Mouse (Mus musculus) forebrain, embryonic 16.5 days (tissue): ENCODE data around the gene Gm28047. TPM values are rescaled to one million over a fixed set of nuclear protein-coding genes. Genes with fewer than 3 reads are reported as not detected.

ENCODE experiments used
- ATAC-seq: fragments of 200-750 bp; cut with Nextera tagmentation; 2 replicates; pipeline ENCODE4 v1.8.0; 2017; ENCODE audit warnings: mild to moderate bottlenecking, moderate library complexity
- H3K27ac ChIP-seq: fragments of 300-500 bp; sonication (generic); 2 replicates; pipeline ENCODE4 v1.5.1; 2014; ENCODE audit warnings: low read length, control low read depth
- H3K27me3 ChIP-seq: fragments of 300-500 bp; sonication (generic); replicated peaks from 2 replicates; pipeline ENCODE4 v1.6.1; 2014; ENCODE audit warnings: low read length; ENCODE audit not compliant: control insufficient read depth, insufficient read depth
- H3K36me3 ChIP-seq: fragments of 300-500 bp; sonication (generic); 2 replicates; pipeline ENCODE4 v1.6.1; 2014; ENCODE audit not compliant: control insufficient read depth, insufficient read depth
- H3K4me1 ChIP-seq: fragments of 300-500 bp; sonication (generic); replicated peaks from 2 replicates; pipeline ENCODE4 v1.6.1; 2014; ENCODE audit warnings: low read length; ENCODE audit not compliant: control insufficient read depth, insufficient read depth
- H3K4me2 ChIP-seq: fragments of 300-500 bp; sonication (generic); 2 replicates; pipeline ENCODE4 v1.6.1; 2014; ENCODE audit warnings: mild to moderate bottlenecking, low read length, control low read depth
- H3K4me3 ChIP-seq: fragments of 300-500 bp; sonication (generic); replicated peaks from 2 replicates; pipeline ENCODE4 v1.5.1; 2014; ENCODE audit warnings: mild to moderate bottlenecking, low read length, control low read depth
- H3K9ac ChIP-seq: fragments of 300-500 bp; sonication (generic); replicated peaks from 2 replicates; pipeline ENCODE4 v1.6.1; 2014; ENCODE audit warnings: low read depth, low read length, control low read depth
- H3K9me3 ChIP-seq: fragments of 300-500 bp; sonication (generic); 2 replicates; pipeline ENCODE4 v1.6.1; 2016; ENCODE audit warnings: low read length; ENCODE audit not compliant: control insufficient read depth
- WGBS: fragments of 180-500 bp; shearing (Covaris S2); extraction: QIAGEN DNeasy Blood & Tissue Kit; methylation state at CpG from one replicate; pipeline ENCODE4 v1.1.7; 2014; 5-methylcytosine and 5-hydroxymethylcytosine counted together
- polyA plus RNA-seq: library from polyadenylated mRNA; unstranded; fragments of >200 nt; fragmentation: Nextera tagmentation; extraction: Ambion mirVana; gene quantifications from 2 replicates; pipeline ENCODE4 v1.2.1, GENCODE M21; 2015

Gene Gm28047
- not detected in 2 replicates for polyA plus RNA-seq

DNA sequence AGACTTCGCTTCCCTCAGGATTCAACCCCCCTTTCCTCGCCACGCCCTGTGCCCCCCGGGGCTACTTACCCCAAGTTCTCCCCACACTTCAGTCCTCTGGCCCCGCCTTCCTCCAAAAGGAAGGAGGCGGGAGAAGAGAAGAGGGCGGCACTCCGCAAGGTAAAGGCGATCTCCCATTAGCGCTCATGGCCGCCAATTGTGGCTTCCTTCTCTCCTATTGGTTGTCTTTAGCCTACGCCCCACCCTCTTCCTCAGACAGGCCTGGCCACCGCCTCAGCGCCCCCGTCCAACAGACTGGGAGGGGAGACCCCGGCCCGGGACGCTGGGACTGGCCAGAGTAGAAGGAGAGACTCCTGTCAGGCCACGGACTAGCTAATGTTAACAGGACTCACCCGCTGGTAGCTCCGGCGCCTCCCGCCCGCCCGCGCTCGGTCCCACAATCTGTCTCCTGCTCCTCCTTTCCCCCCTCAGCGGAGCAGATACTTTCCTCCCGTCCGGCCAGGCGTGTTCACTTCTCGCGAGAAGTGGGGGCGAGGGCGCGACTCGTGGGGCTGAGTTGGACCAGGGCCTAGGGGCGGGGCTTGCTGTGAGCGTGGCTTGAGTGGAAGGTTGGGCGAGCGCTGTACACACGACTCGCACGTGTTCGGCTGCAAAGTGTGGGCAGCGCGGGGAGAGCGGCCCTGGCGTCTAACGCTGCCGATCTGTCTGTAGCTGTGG lies at the start of gene Gm28047, which contains the start of gene Atf7:
Gm28047 (minus strand) TSS at position 98 of the 717 bp plus-strand sequence.
Atf7 (minus strand) TSS at position 495 of the 717 bp plus-strand sequence.
- H3K9me3 ChIP-seq: no peaks in the 10 kb centered on the region
- H3K9ac ChIP-seq: peak within 1 kb of the TSS; percentile 87
- ATAC-seq: peak; percentile 99
- no peaks in the 10 kb centered on the region for H3K27me3 ChIP-seq
- under 1% methylated on average over 51 of the region's 51 CpGs for WGBS
- peak within 1 kb of the TSS; percentile 98 for H3K27ac ChIP-seq
- H3K36me3 ChIP-seq: no peaks in the 10 kb centered on the region
- peaks cover 26% of the 10 kb centered on the region for H3K4me1 ChIP-seq
- peak within 1 kb of the TSS; percentile 85 for H3K4me3 ChIP-seq
- H3K4me2 ChIP-seq: peak within 1 kb of the TSS; percentile 88

DNA sequence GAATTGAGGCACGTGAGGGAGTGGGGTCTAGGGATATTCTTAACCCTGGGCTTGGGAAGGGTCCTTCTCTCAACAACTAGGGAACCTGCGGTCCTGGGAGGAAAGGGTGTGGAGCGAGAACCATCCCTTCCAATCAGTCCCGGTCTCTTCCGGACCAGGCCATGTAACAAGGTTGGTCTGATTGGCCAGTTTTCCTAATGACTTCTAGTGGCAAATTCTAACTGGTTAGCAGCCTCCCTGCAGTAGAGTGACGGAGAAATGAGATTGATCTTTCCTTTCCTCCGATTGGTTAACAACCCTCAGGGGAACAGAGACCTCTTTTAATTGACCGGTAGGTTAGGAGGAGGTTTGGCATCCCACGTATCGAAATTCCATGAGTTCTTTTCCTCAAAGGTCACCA lies 48.7 kb upstream of the Gm28047 start:
- Histone ChIP-seq H3K9me3 (no peaks in the 10 kb centered on the region), H3K4me2 (peak overlapping the region; percentile 74), H3K27me3 (no peaks in the 10 kb centered on the region), H3K9ac (0 out of 2 replicates have a peak overlapping the region, but pooled peaks have one; percentile 18), H3K36me3 (no peaks in the 10 kb centered on the region), H3K4me1 (peaks cover 37% of the 10 kb centered on the region), H3K4me3 (peak overlapping the region; percentile 21; the same call in 1 of the 2 replicates), H3K27ac (peak overlapping the region; percentile 98)
- ATAC-seq: peak; percentile 36
- WGBS: 2% methylated on average over 10 of the region's 10 CpGs

DNA sequence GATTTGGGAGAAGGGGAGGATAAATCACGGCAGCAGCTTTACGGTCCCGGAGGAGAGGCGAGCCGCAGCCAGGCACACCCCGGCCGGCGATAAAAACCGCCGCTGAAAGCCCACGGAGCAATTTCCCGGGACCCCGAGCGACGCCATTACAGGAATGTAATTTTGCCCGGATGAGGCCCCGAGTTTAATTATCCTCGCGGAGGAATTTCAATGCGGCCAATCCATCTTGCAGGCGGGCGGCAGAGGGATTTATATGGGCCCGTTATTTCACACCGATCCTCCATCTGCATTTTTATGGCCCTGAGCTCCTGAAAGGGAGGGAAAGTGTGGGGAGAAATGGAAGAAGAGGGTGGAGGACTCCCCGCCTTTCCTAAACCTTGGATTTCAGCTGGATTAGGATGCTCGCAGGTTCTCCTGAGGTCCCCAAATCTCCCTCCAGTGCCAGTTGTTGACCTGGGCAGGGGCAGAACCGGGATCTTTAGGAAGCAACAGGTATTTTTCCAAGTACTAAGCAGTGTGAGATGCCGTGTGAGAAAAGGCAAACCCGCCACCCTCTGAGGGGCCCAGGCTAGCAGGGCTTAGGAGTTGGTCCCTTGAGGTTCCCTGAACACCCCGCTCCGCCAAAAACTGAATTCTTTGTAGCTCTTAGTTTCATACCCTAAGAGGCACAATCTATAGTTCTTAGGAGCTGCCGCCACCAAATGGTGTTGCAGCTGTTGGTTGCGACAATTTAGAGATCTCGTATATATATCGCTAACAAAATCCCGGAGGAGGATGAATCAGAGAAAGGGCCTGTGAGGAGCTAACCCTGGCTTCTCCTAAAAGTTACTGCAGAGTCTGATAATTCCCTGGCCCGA lies 47.6 kb upstream of the Gm28047 start, which contains the start of gene Atp5g2:
Atp5g2 (minus strand) TSS at position 138 of the 857 bp plus-strand sequence.
- peak within 1 kb of the TSS; percentile 74 for H3K4me2 ChIP-seq
- peaks cover under 1% of the 10 kb centered on the region; the same call in 1 of the 2 replicates for H3K36me3 ChIP-seq
- ATAC-seq: no peak
- no peaks in the 10 kb centered on the region for H3K9me3 ChIP-seq
- peak within 1 kb of the TSS; percentile 80 for H3K9ac ChIP-seq
- no peaks in the 10 kb centered on the region for H3K27me3 ChIP-seq
- H3K27ac ChIP-seq: peak within 1 kb of the TSS; percentile 98
- H3K4me3 ChIP-seq: peak within 1 kb of the TSS; percentile 77
- H3K4me1 ChIP-seq: peaks cover 37% of the 10 kb centered on the region
- 3% methylated on average over 37 of the region's 37 CpGs for WGBS

DNA sequence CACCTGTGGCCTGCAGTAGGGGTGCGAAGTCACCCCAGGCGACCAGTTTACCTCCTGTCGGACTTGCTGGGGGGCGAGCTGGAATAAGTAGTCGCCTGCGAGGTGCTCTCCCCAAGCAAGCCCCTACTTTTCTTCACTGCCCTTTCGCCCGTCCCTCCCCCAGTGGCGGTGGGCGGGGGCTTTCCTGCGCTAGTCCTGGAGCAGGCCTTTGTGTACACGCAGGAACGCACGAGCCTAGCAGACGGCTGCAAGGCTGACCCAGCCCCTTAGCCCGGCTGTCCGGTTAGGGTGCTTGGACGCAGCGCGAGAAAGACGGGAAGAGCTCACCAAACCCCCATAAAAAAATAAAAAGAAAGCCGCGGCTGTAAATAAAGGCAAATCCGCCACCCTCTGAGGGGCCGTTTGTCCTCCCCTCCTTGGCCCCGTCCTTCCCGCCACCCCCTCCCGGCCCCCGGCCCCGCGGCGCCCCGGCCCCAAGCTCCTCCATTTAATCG lies 46.9 kb upstream of the Gm28047 start:
- peaks cover 37% of the 10 kb centered on the region for H3K4me1 ChIP-seq
- H3K27ac ChIP-seq: peak overlapping the region; percentile 98
- peak overlapping the region; percentile 77 for H3K4me3 ChIP-seq
- H3K27me3 ChIP-seq: no peaks in the 10 kb centered on the region
- H3K9ac ChIP-seq: peak overlapping the region; percentile 80
- H3K36me3 ChIP-seq: peaks cover 8% of the 10 kb centered on the region
- H3K9me3 ChIP-seq: no peaks in the 10 kb centered on the region
- WGBS: 1% methylated on average over 34 of the region's 34 CpGs
- peak overlapping the region; percentile 74 for H3K4me2 ChIP-seq
- ATAC-seq: peak; percentile 45

DNA sequence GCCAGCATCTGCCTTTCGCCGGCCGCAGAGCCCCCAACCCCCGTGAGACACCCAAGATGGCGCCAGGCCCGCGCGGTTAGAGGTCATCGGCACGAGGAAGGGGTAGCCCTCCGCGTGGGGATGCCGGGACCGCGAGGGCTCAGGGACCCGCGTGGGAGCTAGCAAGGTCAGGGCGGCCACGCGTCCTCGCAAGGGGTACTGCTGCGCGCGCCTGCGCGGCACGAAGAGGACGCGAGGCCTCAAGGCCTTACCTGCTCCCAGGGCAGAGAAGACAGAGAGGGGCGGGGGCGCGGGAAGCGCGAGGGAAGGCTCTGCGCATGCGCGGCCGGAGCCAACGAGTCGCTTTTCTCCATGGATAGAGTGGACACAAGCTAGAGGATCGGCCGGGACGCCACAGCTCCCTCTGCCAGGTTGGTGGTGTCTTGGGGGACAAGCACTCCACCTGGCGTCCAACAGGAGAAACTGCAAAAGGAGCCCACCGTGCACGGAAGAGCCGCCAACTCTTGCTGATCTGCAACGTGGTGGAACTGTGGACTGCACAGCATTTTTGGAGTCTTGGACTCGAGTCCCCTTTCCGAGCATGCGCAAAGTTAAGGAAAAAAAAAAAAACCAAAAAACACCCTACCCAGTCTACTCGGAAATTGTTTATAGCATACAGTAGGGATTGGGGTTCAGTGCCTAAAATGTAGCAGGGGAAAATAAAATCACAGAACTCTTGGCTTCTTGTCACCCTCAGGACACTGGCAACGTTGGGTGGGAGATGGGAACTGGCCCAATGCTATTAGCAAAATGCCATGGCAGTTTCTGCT lies 46.1 kb upstream of the Gm28047 start:
- peak; percentile 94 for ATAC-seq
- Histone ChIP-seq H3K9me3 (no peaks in the 10 kb centered on the region), H3K4me1 (peaks cover 37% of the 10 kb centered on the region), H3K27me3 (no peaks in the 10 kb centered on the region), H3K4me3 (peak overlapping the region; percentile 77), H3K4me2 (peak overlapping the region; percentile 74), H3K36me3 (peaks cover 13% of the 10 kb centered on the region), H3K9ac (peak overlapping the region; percentile 95), H3K27ac (peak overlapping the region; percentile 98)
- under 1% methylated on average over 52 of the region's 53 CpGs for WGBS

DNA sequence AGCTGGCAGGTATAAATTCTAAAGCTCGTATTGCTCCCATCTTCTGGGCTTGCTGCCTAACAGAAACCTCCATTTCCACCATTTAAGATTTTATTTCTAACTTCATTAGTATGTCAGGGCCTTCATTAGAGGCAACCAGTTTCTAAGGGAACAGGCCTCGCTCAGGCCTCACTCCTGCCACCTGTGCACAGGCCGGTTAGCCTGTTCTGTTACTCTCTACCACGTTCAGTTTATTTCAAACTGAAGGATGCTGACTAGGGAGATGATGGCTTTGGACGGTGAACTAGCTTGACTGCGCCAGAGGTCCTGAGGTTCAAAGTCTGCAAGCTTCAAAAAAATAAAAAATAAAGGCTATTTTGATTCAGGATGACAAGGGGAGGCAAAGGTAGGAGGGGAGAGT lies 45.4 kb upstream of the Gm28047 start:
- peak overlapping the region; percentile 77 for H3K4me3 ChIP-seq
- WGBS: 9% methylated on average over 6 of the region's 6 CpGs
- H3K4me1 ChIP-seq: peaks cover 37% of the 10 kb centered on the region
- H3K27me3 ChIP-seq: no peaks in the 10 kb centered on the region
- no peak for ATAC-seq
- peak overlapping the region; percentile 95 for H3K9ac ChIP-seq
- H3K36me3 ChIP-seq: peaks cover 14% of the 10 kb centered on the region
- peak overlapping the region; percentile 98 for H3K27ac ChIP-seq
- peak overlapping the region; percentile 64 for H3K4me2 ChIP-seq
- H3K9me3 ChIP-seq: no peaks in the 10 kb centered on the region

DNA sequence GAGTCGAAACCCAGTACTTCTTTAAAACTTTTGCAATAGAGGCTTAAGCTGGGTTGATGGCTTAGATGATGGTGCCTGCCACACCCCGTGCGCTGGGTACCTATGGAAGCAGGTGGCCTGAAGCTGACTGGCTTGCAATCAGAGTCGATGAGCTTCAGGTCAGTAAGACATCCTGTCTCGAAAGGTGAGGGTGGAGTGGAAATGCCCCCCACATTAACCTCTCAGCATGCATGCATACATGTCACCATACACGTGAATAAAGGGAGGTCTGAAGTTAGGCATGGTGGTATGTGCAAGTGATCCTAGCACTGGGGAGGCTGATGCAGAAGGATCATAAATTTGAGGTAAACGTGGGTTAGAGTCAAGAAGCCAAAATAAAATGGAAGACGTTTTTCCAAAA lies 44.7 kb upstream of the Gm28047 start:
- Histone ChIP-seq H3K9ac (no peak overlapping the region), H3K4me1 (peaks cover 37% of the 10 kb centered on the region), H3K4me2 (peak overlapping the region; percentile 64), H3K4me3 (no peak overlapping the region), H3K9me3 (no peaks in the 10 kb centered on the region), H3K36me3 (peaks cover 16% of the 10 kb centered on the region), H3K27ac (no peak overlapping the region), H3K27me3 (no peaks in the 10 kb centered on the region)
- no peak for ATAC-seq
- 86% methylated on average over 8 of the region's 8 CpGs for WGBS

DNA sequence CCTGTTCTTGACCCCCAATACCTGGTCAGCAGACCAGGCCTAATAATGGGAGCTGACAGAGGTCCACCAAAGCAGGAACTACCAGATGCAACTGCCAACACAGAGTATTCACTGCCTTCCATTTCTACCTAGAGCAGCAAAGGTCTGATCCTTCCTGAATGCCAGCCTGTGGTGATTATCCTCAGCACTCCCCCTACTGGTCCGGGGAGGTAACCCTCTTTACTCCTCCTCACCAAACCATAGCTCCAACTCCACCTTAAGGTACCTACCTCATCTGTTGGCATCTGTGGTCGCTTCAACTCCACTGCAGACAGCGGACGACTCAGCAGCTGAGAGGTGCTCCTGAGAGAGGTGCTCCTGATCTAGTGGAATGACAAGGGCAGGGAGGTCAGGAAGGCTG lies 40.6 kb upstream of the Gm28047 start:
- Histone ChIP-seq H3K9ac (no peak overlapping the region), H3K36me3 (peaks cover 45% of the 10 kb centered on the region), H3K27ac (no peak overlapping the region), H3K9me3 (no peaks in the 10 kb centered on the region), H3K4me1 (peaks cover 10% of the 10 kb centered on the region), H3K4me2 (no peak overlapping the region), H3K4me3 (no peak overlapping the region), H3K27me3 (no peaks in the 10 kb centered on the region)
- WGBS: 47% methylated on average over 4 of the region's 4 CpGs
- ATAC-seq: 0 out of 2 replicates have a peak, but pooled peaks have one; percentile 16
